Mouse (Mus musculus): ENCODE data around the gene Cers6.

The Cers6 gene

DNA sequence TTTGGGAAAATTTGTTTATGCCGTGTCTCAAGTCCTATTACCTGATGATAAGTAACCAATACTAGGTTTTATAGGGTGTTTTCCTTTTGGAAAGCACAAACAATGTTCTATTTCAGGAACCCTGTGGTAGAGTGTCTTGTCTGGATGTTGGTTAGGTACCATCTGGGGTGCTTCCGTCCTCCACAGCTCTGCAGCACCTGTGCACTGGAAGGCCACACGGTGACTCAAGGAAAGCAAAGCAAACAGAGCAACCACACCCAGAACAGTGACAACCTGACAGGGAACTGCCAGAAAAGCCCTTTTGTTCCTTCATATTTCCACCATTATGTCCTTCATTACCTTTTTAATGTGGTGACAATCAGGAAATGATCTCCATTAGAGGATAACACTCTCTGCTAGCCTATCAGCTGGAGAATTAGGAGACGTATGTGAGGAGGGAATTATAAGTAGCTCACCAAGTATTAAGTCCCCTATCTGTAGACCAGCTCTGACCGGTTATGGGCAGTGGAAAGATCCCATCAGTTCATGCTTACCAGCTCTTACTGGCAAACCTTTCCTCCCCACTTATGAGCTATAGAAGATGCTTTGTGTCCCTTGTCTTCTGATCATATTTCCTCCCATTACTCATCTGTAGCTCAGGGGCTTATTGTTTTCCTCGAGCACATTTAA lies 158.7 kb downstream of the Cers6 start:
- DNase-seq (ENCODE audit: low spot score): no peak

DNA sequence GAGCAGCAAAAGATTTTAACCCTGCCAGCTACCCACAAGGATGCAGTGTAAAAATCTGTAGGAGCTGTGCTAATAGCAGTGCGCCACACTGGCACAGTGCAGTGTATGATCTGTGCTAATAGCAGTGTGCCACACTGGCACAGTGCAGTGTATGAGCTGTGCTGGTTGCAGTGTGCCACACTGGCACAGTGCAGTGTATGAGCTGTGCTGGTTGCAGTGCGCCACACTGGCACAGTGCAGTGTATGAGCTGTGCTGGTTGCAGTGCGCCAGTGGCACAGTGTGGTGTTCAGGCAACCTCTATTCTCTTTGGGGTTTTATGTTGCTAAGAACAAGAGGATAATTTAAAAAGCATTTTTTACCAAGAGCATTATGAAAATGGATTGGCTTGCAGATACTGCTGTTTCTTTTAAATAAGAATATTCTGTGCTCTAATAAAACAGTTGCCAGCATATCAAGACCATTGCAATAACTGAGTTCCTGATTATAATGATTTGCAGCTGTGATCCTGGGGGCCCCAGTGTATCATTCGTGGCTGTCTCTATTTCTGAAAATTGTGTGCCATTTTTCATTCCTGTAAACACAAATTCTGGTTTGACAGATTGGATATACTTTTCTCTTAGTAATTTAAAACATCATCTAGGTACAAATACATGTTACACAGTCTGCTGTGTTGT lies 159.5 kb downstream of the Cers6 start:
- no peak for DNase-seq (ENCODE audit: low spot score)

DNA sequence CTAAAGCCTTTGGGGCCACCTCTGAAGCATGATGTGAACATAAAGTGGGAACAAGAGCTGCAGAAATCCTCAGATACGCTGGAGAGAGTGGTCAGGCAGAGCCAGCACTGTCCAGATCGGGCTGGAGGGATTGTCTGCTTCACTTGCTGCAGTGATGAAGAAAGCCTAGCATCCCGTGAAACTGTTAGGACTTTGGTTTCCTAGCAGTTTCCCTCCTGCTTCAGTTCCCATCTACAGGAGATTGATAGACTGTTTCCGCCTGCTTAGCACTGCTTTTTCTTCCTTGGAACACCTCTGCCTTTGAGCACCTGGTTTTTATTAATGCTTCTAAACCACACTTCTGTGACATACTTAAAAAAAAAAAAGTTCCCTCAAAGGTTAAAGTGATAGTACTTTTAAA lies 160.3 kb downstream of the Cers6 start:
- DNase-seq (ENCODE audit: low spot score): no peak

DNA sequence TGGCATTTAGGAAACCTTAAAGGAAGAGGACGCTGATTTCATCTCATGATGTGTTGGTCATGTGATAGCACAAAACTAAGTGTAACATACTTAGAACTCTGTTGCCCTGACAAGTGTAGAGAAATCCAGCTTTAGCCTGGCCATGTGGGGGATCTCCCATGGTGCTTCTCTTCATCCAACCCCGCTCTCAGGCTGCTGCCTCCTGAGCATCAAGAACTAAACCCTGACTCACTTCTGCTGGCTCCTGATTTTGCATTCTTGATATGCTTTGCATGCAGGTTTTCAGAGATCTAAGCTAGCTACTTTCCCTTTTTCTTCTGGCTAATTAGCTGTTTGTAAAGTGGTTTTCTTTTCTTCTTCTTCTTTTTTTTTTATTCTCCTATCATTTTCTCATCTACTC lies 163.6 kb downstream of the Cers6 start:
- no peak for DNase-seq (ENCODE audit: low spot score)

DNA sequence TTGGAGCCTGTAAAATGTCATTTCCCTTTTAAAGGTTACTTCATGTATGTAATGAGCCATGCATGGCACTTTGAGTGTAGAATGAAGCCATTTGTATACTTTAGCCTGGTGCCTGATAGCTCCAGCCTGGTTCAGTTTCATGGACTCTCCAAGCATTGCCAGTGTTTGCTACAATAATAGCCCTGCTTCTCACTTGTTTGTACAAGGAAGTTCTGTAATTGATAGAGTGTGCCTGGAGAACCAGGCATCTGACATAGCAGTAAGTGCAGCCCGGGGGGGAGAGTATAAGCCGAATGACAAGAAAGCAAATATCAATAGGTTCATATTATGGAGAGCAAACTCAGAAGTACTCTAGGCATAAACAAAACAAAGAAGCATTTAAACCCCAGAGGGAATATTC lies 171.3 kb downstream of the Cers6 start:
- DNase-seq (ENCODE audit: low spot score): no peak

DNA sequence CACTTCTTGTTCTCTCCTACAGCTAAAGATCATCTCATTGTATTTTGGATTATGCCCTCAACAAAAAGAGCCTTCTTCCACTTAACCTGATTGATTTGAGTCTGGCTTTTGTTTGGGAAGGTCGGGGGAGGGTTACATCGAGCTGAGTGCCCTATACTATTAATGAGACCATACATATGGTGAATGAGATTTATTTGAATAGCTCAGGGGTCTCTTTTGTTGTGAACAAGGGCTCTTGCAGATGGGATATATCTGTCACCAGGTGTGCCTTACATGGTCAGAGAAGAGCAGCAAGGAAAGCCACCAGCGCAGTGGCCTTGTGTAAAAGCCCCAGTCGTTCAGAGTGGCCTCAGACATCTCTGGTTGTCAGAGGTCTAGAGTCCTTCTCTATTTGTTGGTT lies 174.2 kb downstream of the Cers6 start:
- DNase-seq (ENCODE audit: low spot score): no peak

DNA sequence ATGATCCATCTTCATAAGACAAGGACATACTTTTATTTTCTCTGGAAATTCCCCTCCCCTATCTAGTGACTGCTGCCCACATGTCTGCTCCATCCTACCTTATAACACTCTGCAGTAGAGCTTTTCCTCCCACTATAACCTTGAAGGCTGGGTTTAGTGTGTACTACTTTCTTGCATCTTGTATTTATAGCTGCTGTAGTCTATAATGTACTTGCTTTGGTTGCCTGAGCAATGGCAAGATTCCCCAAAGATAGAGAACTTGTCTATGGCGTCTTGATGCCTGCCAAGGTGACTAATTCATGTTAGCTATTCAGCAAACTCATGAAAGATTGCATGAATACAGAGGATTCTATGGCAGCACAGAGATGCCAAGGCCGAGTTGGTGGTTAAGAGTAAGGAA lies 176.1 kb downstream of the Cers6 start:
- no peak for DNase-seq (ENCODE audit: low spot score)

DNA sequence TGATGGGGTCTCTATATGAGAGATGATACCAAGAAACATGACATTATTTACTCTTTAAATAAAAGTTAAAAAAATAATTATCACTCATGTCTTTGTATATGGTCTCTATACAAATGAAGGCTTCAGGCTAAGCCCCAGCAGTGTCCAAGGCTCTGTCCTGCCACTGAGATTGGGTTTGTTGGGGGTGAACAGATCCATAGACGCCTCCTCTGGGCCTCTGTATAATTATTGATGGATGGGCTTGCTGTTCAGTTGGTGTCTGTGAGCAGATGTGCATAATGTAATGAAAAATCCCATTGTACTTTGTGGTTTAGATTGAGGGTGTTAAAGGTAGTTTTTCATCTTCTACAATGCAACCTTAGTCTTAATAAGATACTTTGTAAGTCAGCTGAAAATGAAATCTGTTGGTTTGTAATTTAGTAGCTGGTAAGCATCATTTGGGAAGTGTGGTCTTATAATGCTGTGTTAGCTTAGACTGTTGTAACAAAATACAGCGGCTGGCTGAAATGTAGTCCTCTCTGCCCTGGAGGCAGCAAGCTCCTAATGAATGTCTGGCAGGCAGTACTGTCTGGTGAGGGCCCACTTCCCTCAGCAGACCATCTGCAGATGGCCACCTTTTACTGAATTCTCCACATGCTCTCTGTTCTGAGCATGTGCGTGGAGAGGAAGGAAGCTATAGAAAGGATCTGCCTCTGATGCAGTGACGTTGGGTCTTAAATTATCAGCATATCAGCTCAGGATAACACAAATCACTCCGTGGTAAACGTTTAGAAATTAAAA lies 181.3 kb downstream of the Cers6 start:
- no peak for DNase-seq (ENCODE audit: low spot score)

DNA sequence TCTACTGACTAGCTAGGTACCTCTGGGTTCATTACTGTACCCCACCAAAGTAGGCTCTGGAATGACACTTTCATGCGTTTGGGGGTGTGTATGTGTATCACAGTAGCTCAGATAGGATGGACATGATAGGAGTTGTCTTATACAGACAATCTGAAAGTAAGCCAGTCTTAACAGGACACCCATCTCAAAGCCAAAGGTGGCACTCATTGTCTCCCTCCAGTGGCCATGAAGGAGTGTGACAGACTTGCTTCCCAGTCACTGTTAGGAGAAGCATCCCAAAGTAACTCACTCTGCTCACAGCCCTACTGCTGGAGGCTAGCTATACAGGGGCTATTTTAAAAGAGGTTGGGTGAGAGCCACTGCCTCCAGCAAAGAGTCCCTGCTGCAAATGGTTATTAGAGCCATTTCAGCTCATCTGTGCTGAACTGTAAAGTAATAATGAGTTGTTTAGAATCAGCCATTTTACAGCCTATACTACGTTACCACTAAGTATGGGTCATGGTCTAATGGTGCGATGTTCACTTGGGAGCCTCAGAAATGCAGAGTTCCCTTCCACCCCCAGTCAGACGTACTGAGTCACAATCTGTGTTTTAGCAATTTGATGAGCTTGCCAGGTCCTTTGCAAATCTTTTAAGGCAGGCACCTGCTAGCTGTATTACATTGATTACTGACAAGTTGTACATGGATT lies 182.3 kb downstream of the Cers6 start:
- no peak for DNase-seq (ENCODE audit: low spot score)

DNA sequence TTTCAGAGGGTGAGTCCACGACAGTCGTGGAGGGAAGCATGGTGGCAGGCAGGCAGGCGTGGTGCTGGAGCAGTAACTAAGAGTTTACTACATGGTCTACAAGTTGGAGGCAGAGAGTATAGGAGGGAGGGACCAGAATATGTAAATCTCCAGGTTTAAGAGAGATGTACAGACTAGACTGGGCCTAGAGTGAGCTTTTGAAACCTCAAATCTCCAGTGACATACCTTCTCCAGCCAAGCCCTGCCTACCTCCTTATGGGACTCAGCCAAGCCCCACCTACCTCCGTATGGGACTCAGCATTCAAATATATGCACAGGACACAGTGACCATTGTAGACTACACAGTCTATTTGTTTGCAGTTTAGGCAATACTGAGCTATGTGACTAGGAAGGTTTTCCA lies 184.7 kb downstream of the Cers6 start:
- no peak for DNase-seq (ENCODE audit: low spot score)

DNA sequence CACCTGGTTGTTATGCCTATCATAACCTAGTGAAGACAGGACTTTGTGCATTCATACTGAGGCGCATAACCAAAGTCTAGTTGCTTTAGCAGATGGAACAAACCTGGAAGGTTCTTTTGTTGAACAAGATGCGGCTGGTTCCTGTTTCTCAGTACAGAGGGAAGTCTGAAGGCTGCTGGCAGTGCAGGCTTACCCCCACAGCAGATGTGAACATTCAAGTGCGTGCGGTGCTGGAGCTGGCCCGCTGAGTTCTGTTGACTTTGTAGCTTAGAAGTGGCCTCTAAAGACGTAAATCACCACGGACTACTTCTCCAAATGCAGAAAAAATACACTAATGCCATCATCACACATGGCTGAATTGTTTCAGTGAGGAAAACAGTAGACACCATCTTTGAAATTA lies 186.1 kb downstream of the Cers6 start:
- no peak for DNase-seq (ENCODE audit: low spot score)

DNA sequence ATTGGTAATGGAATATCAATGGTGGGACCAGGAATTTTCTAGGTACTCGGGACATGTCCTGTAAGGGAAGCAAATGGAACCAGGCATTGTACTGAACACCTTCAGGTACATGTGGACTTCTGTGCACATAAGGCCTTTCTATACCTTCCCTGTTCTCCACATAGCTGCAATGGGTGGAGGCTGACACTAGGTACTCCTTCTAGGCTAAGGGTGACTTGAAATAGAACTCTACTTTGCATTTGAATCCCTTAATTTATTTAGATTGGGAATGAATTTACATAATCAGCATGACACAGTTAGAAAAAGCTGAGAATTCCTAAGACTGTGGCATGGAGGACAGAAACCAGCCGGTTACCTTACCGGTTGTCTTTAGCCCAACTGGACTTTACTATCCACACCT lies 186.6 kb downstream of the Cers6 start:
- DNase-seq (ENCODE audit: low spot score): no peak

DNA sequence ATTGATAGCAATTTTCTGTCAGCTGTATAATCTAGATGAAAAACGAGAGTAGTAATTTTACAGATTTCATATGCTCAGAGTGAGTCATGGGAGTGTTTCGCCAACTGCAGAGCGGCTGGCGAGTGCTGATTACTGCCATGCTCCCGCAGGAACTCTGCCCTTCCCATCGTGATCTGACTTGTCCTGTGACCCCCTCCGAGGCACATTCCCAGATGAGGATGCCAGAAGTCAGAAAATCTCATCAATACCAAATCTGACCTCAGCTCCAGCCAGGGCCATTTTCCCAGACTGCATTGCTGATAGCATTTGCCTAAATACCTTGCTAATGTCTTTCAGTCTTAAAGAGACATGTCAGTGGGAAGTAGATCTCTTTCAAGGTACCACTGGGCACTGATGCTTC lies 187.9 kb downstream of the Cers6 start:
- DNase-seq (ENCODE audit: low spot score): no peak

DNA sequence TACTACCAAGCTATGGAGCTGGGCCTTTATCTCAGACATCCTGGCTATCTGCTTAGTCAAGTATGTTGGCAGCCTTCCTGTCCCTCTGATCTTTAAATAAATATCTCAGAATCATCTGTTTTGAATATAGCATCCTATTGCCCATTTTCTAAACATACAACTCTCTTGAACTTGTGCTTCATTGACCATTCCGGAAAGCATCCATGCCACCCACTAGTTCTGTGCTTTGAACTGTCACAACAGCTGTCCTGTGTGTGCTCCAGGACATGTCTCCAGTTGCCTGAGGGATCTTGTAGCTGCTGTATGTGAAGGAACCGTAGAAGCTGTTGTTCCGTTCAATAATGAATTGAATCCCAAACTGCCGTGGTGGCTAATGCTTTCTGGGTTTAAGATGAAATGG lies 188.9 kb downstream of the Cers6 start:
- DNase-seq (ENCODE audit: low spot score): no peak

DNA sequence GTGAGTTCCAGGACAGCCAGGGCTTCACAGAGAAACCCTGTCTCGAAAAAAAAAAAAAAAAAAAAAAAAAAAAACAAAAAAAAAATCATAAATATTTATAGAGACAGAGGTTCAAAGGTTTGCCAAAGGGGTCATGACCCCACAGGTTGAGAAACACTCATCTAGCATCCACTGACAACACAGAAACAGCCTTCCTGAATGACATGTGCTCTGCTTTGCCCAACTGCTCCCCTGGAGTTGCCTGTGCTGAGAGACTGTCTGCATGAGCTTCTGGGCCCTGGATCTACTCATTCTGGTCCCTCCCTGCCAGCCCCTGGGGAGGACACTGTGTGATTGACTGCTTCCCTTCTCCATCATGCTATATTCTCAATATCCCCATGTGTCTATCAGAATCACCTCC lies 190.4 kb downstream of the Cers6 start:
- no peak for DNase-seq (ENCODE audit: low spot score)

DNA sequence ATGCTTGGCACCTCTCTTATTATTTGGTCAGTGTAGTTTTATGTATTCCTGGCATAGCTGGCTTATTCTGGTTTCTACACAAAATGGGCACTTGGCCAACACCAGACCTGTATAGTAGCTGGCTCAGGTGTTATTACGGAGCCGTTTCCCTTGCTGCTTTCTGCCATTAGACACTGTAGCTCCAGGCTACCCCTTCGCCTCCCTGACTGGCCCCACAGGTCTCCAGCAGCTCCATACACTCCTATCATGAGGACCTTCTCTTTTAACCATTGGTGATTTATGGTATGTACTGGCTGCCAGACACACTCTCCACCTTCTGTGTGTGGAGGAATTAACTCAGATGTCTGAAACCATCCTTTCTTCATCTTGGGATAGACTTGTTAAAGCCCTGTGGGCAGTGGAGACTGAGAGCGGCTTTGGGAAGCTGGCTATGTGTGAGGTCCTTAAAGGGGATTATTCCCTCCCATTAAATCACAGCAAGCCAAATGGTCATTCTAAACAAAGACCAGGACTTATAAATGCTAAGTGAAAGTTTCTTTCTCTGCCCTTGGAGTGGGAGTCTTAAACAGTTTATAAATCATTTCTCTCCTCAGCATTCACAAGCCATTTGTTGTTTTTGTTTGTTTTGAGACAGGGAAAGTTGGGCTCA lies 192.1 kb downstream of the Cers6 start:
- no peak for DNase-seq (ENCODE audit: low spot score)

DNA sequence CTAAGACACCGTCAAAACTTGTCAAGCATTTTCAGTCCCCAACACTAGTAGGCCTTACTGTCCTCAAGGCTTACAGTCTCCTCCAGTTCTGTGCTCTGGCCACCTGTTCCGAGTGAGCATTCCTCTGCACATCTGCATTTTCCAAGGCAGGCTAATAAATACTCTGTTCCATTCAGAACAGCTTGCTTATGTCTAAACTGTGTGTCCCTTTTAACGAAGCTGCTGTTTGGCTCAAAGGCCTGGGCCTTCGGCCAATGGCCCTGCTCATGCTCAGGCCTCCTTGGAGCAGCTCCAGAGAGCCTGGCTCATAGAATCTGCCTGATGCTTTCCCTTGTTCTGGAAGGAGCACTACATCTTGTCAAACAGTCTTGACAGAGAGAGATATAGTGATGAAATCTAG lies 193.0 kb downstream of the Cers6 start:
- peak; percentile 60 for DNase-seq (ENCODE audit: low spot score)

DNA sequence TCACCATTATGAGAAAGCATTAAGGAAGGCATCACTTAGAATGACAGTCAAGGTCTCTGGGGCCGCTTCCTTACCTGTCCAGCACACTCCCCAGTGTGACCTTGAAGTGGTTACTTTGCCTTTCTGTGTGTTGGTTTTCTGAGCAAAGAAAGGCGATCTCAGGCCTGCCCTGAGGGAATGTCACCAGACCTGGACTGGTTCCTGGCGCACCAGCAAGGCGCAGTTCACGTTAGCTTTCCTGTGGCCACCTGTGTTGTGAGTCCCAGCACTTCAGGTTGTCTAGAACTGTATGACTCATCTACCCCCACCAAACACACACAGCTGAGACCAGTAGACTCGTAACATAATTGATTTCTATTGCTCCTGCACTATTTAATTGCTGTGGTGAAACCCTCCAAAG lies 193.9 kb downstream of the Cers6 start:
- DNase-seq (ENCODE audit: low spot score): no peak

DNA sequence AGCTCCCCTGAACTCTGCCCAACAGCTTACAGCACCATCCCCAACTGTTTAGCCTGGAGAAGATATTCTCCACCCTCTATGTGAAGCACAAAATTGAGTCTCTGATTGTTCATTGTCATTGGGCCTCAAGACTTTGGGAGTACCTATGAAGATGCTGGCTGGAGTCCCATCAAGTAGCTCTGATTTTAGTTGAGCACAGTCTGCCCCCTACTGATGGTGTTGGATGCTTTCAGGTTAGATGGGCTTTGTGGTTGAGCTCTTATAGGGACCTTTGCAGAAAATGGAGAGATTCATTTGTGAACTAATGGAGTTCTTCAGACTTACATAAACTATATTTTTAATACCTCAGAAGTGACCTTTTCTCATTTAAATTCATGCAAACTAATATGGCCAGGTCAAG lies 200.1 kb downstream of the Cers6 start:
- DNase-seq (ENCODE audit: low spot score): no peak

DNA sequence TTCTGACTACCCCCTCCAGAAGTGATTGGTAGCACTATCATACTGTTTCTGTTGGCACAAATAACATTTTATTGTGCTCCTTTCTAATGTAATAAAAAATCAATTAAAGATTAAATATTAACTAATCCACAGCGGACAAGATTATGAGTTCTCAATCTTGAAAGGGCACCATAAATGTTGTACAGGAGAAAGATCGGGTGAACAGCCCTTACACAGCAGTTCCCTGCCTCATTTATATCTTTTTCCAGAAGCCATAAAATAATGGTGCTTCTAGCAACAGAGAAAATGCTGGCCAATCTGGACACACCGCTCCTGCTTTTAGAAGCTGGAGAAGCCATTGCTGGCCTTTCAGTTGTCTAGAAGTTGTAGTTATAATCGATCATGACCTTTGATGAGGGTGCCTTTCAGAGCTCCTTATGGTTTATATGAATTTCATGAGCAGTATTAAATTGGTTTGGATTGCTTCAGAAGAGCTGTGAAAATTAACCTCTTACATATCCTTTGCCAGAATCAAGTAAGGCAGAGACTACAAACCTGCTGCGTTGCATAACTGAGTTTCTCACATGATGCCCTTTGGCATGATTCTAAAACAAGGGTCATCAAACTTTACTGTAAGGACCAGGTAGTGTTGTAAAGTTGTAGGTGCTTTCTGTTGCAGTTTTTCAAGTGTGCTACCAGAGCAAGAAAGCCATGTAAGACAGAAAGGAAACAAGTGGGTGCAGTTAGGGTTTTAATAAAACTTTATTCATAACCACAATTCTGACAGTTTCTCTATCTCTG lies 200.9 kb downstream of the Cers6 start:
- no peak for DNase-seq (ENCODE audit: low spot score)

DNA sequence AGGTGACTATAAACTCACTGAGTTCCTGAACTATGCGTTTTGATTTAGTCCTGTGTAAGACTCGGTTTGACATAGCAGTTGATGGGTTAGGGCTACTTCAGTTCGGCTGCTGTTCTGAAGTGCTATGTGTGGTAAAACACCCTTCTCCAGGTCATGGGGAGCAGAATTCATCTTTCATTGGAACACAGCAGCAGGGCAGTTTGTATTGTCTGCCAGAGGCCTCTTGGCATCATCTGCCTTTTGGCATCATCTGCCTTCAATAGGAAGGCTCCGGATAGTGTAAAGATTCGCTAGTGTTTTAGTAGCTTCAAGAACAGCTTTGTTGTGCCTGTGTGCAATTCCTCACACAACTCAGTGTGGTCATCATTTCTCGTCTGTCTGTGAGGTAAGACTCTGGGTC lies 203.5 kb downstream of the Cers6 start:
- no peak for DNase-seq (ENCODE audit: low spot score)

All from ovary, postnatal 10 days (tissue).